Mouse (Mus musculus): Measurements from ENCODE around the gene Il17rd.

GRCm38 (mm10) chr14:27058535-27059223 lies 19.9 kb downstream of the Il17rd start:
- TF ChIP-seq POLR2A (IDR thresholded peaks at IDR 0.05; ENCODE audit: insufficient read depth, low read depth, low read length) (no peak), CTCF (IDR thresholded peaks at IDR 0.05; ENCODE audit: insufficient read depth, low read depth, low read length) (no peak)

Data from olfactory bulb, adult 2 months (tissue).